Mouse (Mus musculus) intestine, embryonic 14.5 days (tissue): ENCODE data around the gene Lrrc59. TPM values are rescaled to one million over a fixed set of nuclear protein-coding genes. Genes with fewer than 3 reads are reported as not detected.

Experiments used
- ATAC-seq: fragments of 200-750 bp; cut with Nextera tagmentation; replicated peaks from 2 replicates; pipeline ENCODE4 v1.8.0; 2017; ENCODE audit warnings: low read depth, moderate number of reproducible peaks, moderate TSS enrichment, moderate library complexity; ENCODE audit not compliant: low FRiP score, low TSS enrichment
- DNase-seq: peaks from one replicate; pipeline ENCODE4 v3.0.0-alpha.2; 2018; ENCODE audit warnings: low spot score
- H3K27ac ChIP-seq: fragments of 300-500 bp; sonication (generic); 2 replicates; pipeline ENCODE4 v1.5.1; 2014; ENCODE audit warnings: low read depth, mild to moderate bottlenecking, control low read depth
- H3K27me3 ChIP-seq: fragments of 300-500 bp; sonication (generic); replicated peaks from 2 replicates; pipeline ENCODE4 v1.6.1; 2014; ENCODE audit warnings: low read length, control low read depth; ENCODE audit not compliant: control insufficient read depth, insufficient read depth
- H3K36me3 ChIP-seq: fragments of 300-500 bp; sonication (generic); 2 replicates; pipeline ENCODE4 v1.6.1; 2014; ENCODE audit warnings: low read length, control low read depth; ENCODE audit not compliant: control insufficient read depth, insufficient read depth
- H3K4me1 ChIP-seq: fragments of 300-500 bp; sonication (generic); replicated peaks from 2 replicates; pipeline ENCODE4 v1.6.1; 2014; ENCODE audit warnings: low read length, control low read depth, mixed read lengths; ENCODE audit not compliant: control insufficient read depth, insufficient read depth
- H3K4me2 ChIP-seq: fragments of 300-500 bp; sonication (generic); 2 replicates; pipeline ENCODE4 v1.6.1; 2014; ENCODE audit warnings: low read length
- H3K4me3 ChIP-seq: fragments of 300-500 bp; sonication (generic); 2 replicates; pipeline ENCODE4 v1.5.1; 2014; ENCODE audit warnings: low read depth, low read length, control low read depth, mixed read lengths
- H3K9ac ChIP-seq: fragments of 300-500 bp; sonication (generic); 2 replicates; pipeline ENCODE4 v1.6.1; 2014; ENCODE audit warnings: mild to moderate bottlenecking, low read length
- H3K9me3 ChIP-seq: fragments of 300-500 bp; sonication (generic); 2 replicates; pipeline ENCODE4 v1.6.1; 2016; ENCODE audit warnings: low read length, control low read depth; ENCODE audit not compliant: control insufficient read depth
- WGBS: fragments of 180-500 bp; shearing (Covaris S2); extraction: QIAGEN DNeasy Blood & Tissue Kit; methylation state at CpG from one replicate; pipeline ENCODE4 v1.1.7; 2014; 5-methylcytosine and 5-hydroxymethylcytosine counted together
- polyA plus RNA-seq: library from polyadenylated mRNA; unstranded; fragments of >200 nt; fragmentation: Nextera tagmentation; extraction: Ambion mirVana; gene quantifications from 2 replicates; pipeline ENCODE4 v1.2.1, GENCODE M21; 2014

The Lrrc59 gene
- polyA plus RNA-seq, result 168 and 180 TPM in 2 replicates

GRCm38 (mm10) chr11:94629199-94629883 is at the start of gene Lrrc59:
TSS of gene Lrrc59 (plus strand) at chr11:94629767.
- Histone ChIP-seq H3K27me3 (no peaks in the 10 kb centered on the region), H3K9me3 (no peaks in the 10 kb centered on the region), H3K4me2 (peak within 1 kb of the TSS; percentile 90), H3K9ac (peak within 1 kb of the TSS; percentile 92), H3K27ac (peak within 1 kb of the TSS; percentile 75), H3K4me1 (peaks cover 8% of the 10 kb centered on the region), H3K36me3 (peaks cover 29% of the 10 kb centered on the region), H3K4me3 (peak within 1 kb of the TSS; percentile 99)
- DNase-seq (peak; percentile 99), ATAC-seq (peak; percentile 98)
- whole genome bisulfite sequencing, result 3% methylated on average over 41 of the region's 41 CpGs

GRCm38 (mm10) chr11:94580111-94580740 is 49.3 kb upstream of the Lrrc59 start:
- no peaks in the 10 kb centered on the region for H3K27me3 ChIP-seq
- DNase-seq (no peak), ATAC-seq (no peak)
- no peak overlapping the region for H3K4me2 ChIP-seq
- no peak overlapping the region for H3K27ac ChIP-seq
- H3K36me3 ChIP-seq, result 0 out of 2 replicates have a peak, but pooled peaks cover 3% of the 10 kb centered on the region
- 79% methylated on average over 5 of the region's 5 CpGs for WGBS
- no peak overlapping the region for H3K9ac ChIP-seq
- H3K4me3 ChIP-seq, result no peak overlapping the region
- H3K4me1 ChIP-seq, result no peaks in the 10 kb centered on the region
- H3K9me3 ChIP-seq, result no peaks in the 10 kb centered on the region

- WGBS, result 93% methylated on average over 9 of the region's 9 CpGs
- ATAC-seq (no peak), DNase-seq (no peak)
- Histone ChIP-seq H3K27ac (no peak overlapping the region), H3K27me3 (no peaks in the 10 kb centered on the region), H3K9ac (no peak overlapping the region), H3K9me3 (no peaks in the 10 kb centered on the region), H3K4me1 (no peaks in the 10 kb centered on the region), H3K4me2 (no peak overlapping the region), H3K4me3 (no peak overlapping the region), H3K36me3 (0 out of 2 replicates have a peak, but pooled peaks cover 3% of the 10 kb centered on the region)
Measured at GRCm38 (mm10) chr11:94585091-94585490, 44.5 kb upstream of the Lrrc59 start.

GRCm38 (mm10) chr11:94587511-94587910 is 42.1 kb upstream of the Lrrc59 start:
- Histone ChIP-seq H3K9ac (no peak overlapping the region), H3K4me3 (no peak overlapping the region), H3K9me3 (no peaks in the 10 kb centered on the region), H3K27me3 (no peaks in the 10 kb centered on the region), H3K36me3 (0 out of 2 replicates have a peak, but pooled peaks cover 3% of the 10 kb centered on the region), H3K4me2 (no peak overlapping the region), H3K4me1 (peaks cover 7% of the 10 kb centered on the region; the same call in 1 of the 2 replicates), H3K27ac (no peak overlapping the region)
- DNase-seq, result no peak
- WGBS, result 86% methylated on average over 6 of the region's 6 CpGs
- no peak for ATAC-seq

- 67% methylated on average over 7 of the region's 7 CpGs for WGBS
- no peaks in the 10 kb centered on the region for H3K9me3 ChIP-seq
- H3K9ac ChIP-seq, result no peak overlapping the region
- DNase-seq (peak; percentile 77), ATAC-seq (no peak)
- no peaks in the 10 kb centered on the region for H3K36me3 ChIP-seq
- H3K27me3 ChIP-seq, result no peaks in the 10 kb centered on the region
- no peak overlapping the region for H3K4me3 ChIP-seq
- no peak overlapping the region for H3K4me2 ChIP-seq
- no peak overlapping the region for H3K27ac ChIP-seq
- H3K4me1 ChIP-seq, result peaks cover 12% of the 10 kb centered on the region
Measured at GRCm38 (mm10) chr11:94596311-94596852, 33.2 kb upstream of the Lrrc59 start.

GRCm38 (mm10) chr11:94597319-94597718 is 32.2 kb upstream of the Lrrc59 start:
- ATAC-seq, result no peak
- H3K4me2 ChIP-seq, result no peak overlapping the region
- H3K4me3 ChIP-seq, result no peak overlapping the region
- no peaks in the 10 kb centered on the region for H3K27me3 ChIP-seq
- no peak overlapping the region for H3K9ac ChIP-seq
- H3K4me1 ChIP-seq, result peaks cover 12% of the 10 kb centered on the region
- no peak overlapping the region for H3K27ac ChIP-seq
- DNase-seq, result no peak
- 84% methylated on average over 4 of the region's 4 CpGs for WGBS
- no peaks in the 10 kb centered on the region for H3K36me3 ChIP-seq
- H3K9me3 ChIP-seq, result no peaks in the 10 kb centered on the region

GRCm38 (mm10) chr11:94598437-94599120 is 31.0 kb upstream of the Lrrc59 start:
- H3K4me2 ChIP-seq, result no peak overlapping the region
- ATAC-seq (no peak), DNase-seq (no peak)
- 66% methylated on average over 6 of the region's 6 CpGs for WGBS
- H3K9me3 ChIP-seq, result no peaks in the 10 kb centered on the region
- no peak overlapping the region for H3K4me3 ChIP-seq
- no peak overlapping the region for H3K27ac ChIP-seq
- peaks cover 12% of the 10 kb centered on the region for H3K4me1 ChIP-seq
- no peaks in the 10 kb centered on the region for H3K27me3 ChIP-seq
- H3K36me3 ChIP-seq, result no peaks in the 10 kb centered on the region
- H3K9ac ChIP-seq, result no peak overlapping the region

GRCm38 (mm10) chr11:94600447-94600846 is 29.1 kb upstream of the Lrrc59 start:
- 94% methylated on average over 7 of the region's 7 CpGs for WGBS
- no peak overlapping the region for H3K9ac ChIP-seq
- peaks cover 12% of the 10 kb centered on the region for H3K4me1 ChIP-seq
- H3K4me2 ChIP-seq, result peak overlapping the region; percentile 53
- H3K36me3 ChIP-seq, result no peaks in the 10 kb centered on the region
- DNase-seq (no peak), ATAC-seq (no peak)
- H3K4me3 ChIP-seq, result 0 out of 2 replicates have a peak overlapping the region, but pooled peaks have one; percentile 44
- no peak overlapping the region for H3K27ac ChIP-seq
- no peaks in the 10 kb centered on the region for H3K27me3 ChIP-seq
- no peaks in the 10 kb centered on the region for H3K9me3 ChIP-seq
